Mouse (Mus musculus): ENCODE data around the gene Smurf2.
"Not testable (repeated sequence)": the region's sequence is repeated elsewhere in the genome, so short reads cannot be mapped to it uniquely, and the experiment has no call there.

GRCm38 (mm10) chr11:106807442-106807841 is 113.1 kb downstream of the Smurf2 start:
- not testable (repeated sequence) for TF ChIP-seq POLR2A (IDR thresholded peaks at IDR 0.05; ENCODE audit: low read depth, low read length); CTCF (conservative IDR thresholded peaks at IDR 0.05; ENCODE audit: insufficient read depth, insufficient read length, low read depth, low read length)
